Mouse (Mus musculus): ENCODE measurements around the gene Slc44a5. TPM values are rescaled to one million over a fixed set of nuclear protein-coding genes. Genes with fewer than 3 reads are reported as not detected.

The Slc44a5 gene
- total RNA-seq, 2 experiments from 2014 or later: 62.9 to 68.0 TPM

GRCm38 (mm10) chr3:154226100-154226752 lies 253.0 kb downstream of the Slc44a5 start:
- DNase-seq: peak; percentile 59 to 77

- DNase-seq: no peak
Observed at GRCm38 (mm10) chr3:154244932-154245331, 271.7 kb downstream of the Slc44a5 start.

- DNase-seq: no peak
Observed at GRCm38 (mm10) chr3:154251486-154251885, 278.2 kb downstream of the Slc44a5 start.

GRCm38 (mm10) chr3:154252219-154252618 lies 279.0 kb downstream of the Slc44a5 start:
- DNase-seq: no peak

GRCm38 (mm10) chr3:154254187-154254586 lies 281.0 kb downstream of the Slc44a5 start:
- DNase-seq: peak; percentile 56 to 60

- no peak for DNase-seq
Observed at GRCm38 (mm10) chr3:154257312-154257711, 284.1 kb downstream of the Slc44a5 start.

- DNase-seq: no peak
Observed at GRCm38 (mm10) chr3:154268313-154268712, 295.1 kb downstream of the Slc44a5 start.

- DNase-seq: peak; percentile 78 to 80
Observed at GRCm38 (mm10) chr3:154269757-154270366, 296.6 kb downstream of the Slc44a5 start.

- DNase-seq: no peak
Observed at GRCm38 (mm10) chr3:154274681-154275080, 301.4 kb downstream of the Slc44a5 start.

- no peak for DNase-seq
Observed at GRCm38 (mm10) chr3:154284260-154284659, 311.0 kb downstream of the Slc44a5 start.

- DNase-seq: no peak
Observed at GRCm38 (mm10) chr3:154285351-154285750, 312.1 kb downstream of the Slc44a5 start.

- no peak for DNase-seq
Observed at GRCm38 (mm10) chr3:154287217-154287616, 314.0 kb downstream of the Slc44a5 start.

GRCm38 (mm10) chr3:154288429-154289069 lies 315.3 kb downstream of the Slc44a5 start:
- no peak for DNase-seq

- DNase-seq: no peak
Observed at GRCm38 (mm10) chr3:154290351-154290750, 317.1 kb downstream of the Slc44a5 start.

GRCm38 (mm10) chr3:154292126-154292525 lies 318.9 kb downstream of the Slc44a5 start:
- DNase-seq: no peak

- DNase-seq: no peak
Observed at GRCm38 (mm10) chr3:154293839-154294490, 320.7 kb downstream of the Slc44a5 start.

- DNase-seq: no peak
Observed at GRCm38 (mm10) chr3:154294924-154295834, 321.9 kb downstream of the Slc44a5 start.

- DNase-seq: peak in 1 of 2 experiments; percentile 20
Observed at GRCm38 (mm10) chr3:154297499-154297898, 324.3 kb downstream of the Slc44a5 start.

GRCm38 (mm10) chr3:154298490-154298889 lies 325.3 kb downstream of the Slc44a5 start:
- DNase-seq: no peak

- DNase-seq: no peak
Observed at GRCm38 (mm10) chr3:154300006-154300405, 326.8 kb downstream of the Slc44a5 start.

- DNase-seq: no peak
Observed at GRCm38 (mm10) chr3:154301102-154301501, 327.9 kb downstream of the Slc44a5 start.
